Mouse (Mus musculus) kidney, adult 8-10 months (tissue): ENCODE results near the gene Gm20865.
"Not testable (repeated sequence)": the region's sequence is repeated elsewhere in the genome, so short reads cannot be mapped to it uniquely, and the experiment has no call there.

Source experiments
- DNase-seq, 2 experiments: peaks; one replicate each; pipeline ENCODE4 v3.0.0; 2022

Gene Gm20865

DNA sequence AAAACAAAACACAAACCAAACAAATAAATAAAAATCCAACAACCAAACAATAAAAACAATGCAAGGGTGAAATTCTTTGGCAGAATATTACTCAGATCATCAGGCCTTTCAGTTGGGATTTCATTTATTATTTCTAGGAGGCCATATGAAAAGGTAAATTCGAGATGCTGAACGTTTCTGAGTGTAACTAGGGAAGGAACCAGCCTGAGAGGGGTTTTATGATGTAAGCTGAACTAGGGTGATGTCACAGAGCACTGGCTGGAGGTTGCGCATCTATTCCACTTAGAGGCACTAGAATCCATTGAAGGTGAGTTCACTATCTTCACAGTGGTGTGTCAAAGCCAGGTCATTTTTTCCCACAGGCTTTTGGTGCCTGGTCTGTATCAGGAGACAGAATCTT, at the start of gene Gm20865:
Gm20865 (plus strand) TSS at position 301 of the 400 bp plus-strand sequence.
- DNase-seq = not testable (repeated sequence)
